In genomic region chr7:72514851-72515250, GRCm38 (mm10) we compare ENCODE assay signal across 30 mouse cellular contexts.
A peak's percentile ranks its signal among the peaks of the same experiment; 100 is the strongest.
DNase-seq lines count a peak whose midpoint lies in the region; ATAC-seq and TF ChIP-seq lines count a peak whose summit lies in the region.
"Had no signal": no experiment of that assay in that cellular context is flagged by ENCODE, and none has a peak within 500 bp of the region (broad histone marks: within the 10 kb centered on the region; RNA-seq: fewer than 3 reads in every experiment).

No protein-coding gene starts in this region.

- H3K4me1 ChIP-seq in limb, embryonic 14.5 days (ENCODE audit: control insufficient read depth, insufficient read depth, low read length), result peaks cover 7% of the 10 kb centered on the region; the same call in 1 of the 2 replicates
- peaks cover 11% of the 10 kb centered on the region for H3K4me1 ChIP-seq in limb, embryonic 10.5 days
- H3K4me1 ChIP-seq: forebrain, embryonic 15.5 days; heart, embryonic 10.5 days had no signal

- no peaks in the 10 kb centered on the region for H3K9me3 ChIP-seq in limb, embryonic 14.5 days (ENCODE audit: control insufficient read depth, low read length)
- H3K9me3 ChIP-seq in limb, embryonic 10.5 days (replicated peaks), result no peaks in the 10 kb centered on the region
- H3K9me3 ChIP-seq: embryonic facial prominence, embryonic 10.5 days; embryonic facial prominence, embryonic 13.5 days; forebrain, embryonic 12.5 days; forebrain, embryonic 15.5 days; heart, embryonic 10.5 days; heart, embryonic 13.5 days had no signal

- H3K4me2 ChIP-seq in limb, embryonic 14.5 days (replicated peaks; ENCODE audit: low read depth, low read length, severe bottlenecking), result no peak overlapping the region
- H3K4me2 ChIP-seq: embryonic facial prominence, embryonic 13.5 days; forebrain, embryonic 12.5 days; forebrain, embryonic 15.5 days; heart, embryonic 13.5 days; hindbrain, embryonic 14.5 days had no signal

- intact Hi-C loops in heart, postnatal 10 days (cut with DNase I), result loop anchor here (5.0 kb wide), 1 partner anchor 113 kb away; no protein-coding TSS in a partner anchor

- no peak overlapping the region for H3K4me3 ChIP-seq in limb, embryonic 14.5 days (replicated peaks; ENCODE audit: low read length)
- H3K4me3 ChIP-seq in limb, embryonic 10.5 days, result no peak overlapping the region
- H3K4me3 ChIP-seq: embryonic facial prominence, embryonic 10.5 days; embryonic facial prominence, embryonic 13.5 days; erythroblast, embryonic 14.5 days; forebrain, embryonic 12.5 days; forebrain, embryonic 15.5 days; heart, embryonic 10.5 days; heart, embryonic 13.5 days had no signal

- no peak overlapping the region for H3K9ac ChIP-seq in limb, embryonic 14.5 days (ENCODE audit: low read depth, low read length, severe bottlenecking)
- H3K9ac ChIP-seq: embryonic facial prominence, embryonic 13.5 days; forebrain, embryonic 12.5 days; forebrain, embryonic 15.5 days; heart, embryonic 13.5 days; hindbrain, embryonic 14.5 days had no signal

- H3K27me3 ChIP-seq in limb, embryonic 14.5 days (ENCODE audit: control insufficient read depth, insufficient read depth, low read length), result no peaks in the 10 kb centered on the region
- H3K27me3 ChIP-seq in limb, embryonic 10.5 days (ENCODE audit: low read depth, poor library complexity, severe bottlenecking), result no peaks in the 10 kb centered on the region
- H3K27me3 ChIP-seq: CH12.LX; embryonic facial prominence, embryonic 13.5 days; forebrain, embryonic 12.5 days; forebrain, embryonic 15.5 days; heart, embryonic 13.5 days; Patski had no signal

- TF ChIP-seq POLR2A in limb, embryonic 14.5 days (IDR thresholded peaks at IDR 0.05; ENCODE audit: borderline replicate concordance, extremely low read depth, insufficient read depth, insufficient read length), result no peak

- DNase-seq in cerebellum, postnatal 14 days, result peak; percentile 23 to 24
- DNase-seq in cerebellum, adult 9-11 months, result no peak
- peak; percentile 93 for DNase-seq in heart, adult 11 months
- no peak for DNase-seq in heart, postnatal 10 days
- peak; percentile 21 for DNase-seq in limb, embryonic 14.5 days (ENCODE audit: low spot score)
- DNase-seq in limb, embryonic 10.5 days (ENCODE audit: low spot score), result no peak
- no peak for DNase-seq in right cerebral cortex, postnatal 14 days
- DNase-seq: adrenal gland, adult 2 months; adrenal gland, postnatal 14 days; B cell, adult 2 months; cerebellum, adult 11 months; cerebellum, adult 2 months; cerebellum, postnatal 36 days; embryo, embryonic 11 days; gastrocnemius, postnatal 10 days; kidney, adult 18-20 months had no signal

- peak; percentile 47; the same call in 1 of the 2 replicates for ATAC-seq in limb, embryonic 14.5 days (ENCODE audit: low FRiP score, low read depth)
- ATAC-seq: forebrain, embryonic 15.5 days; hindbrain, postnatal 0 days; inflammation-experienced regulatory T-cells, adult 6 months; intestine, embryonic 16.5 days; Patski had no signal

- no peak overlapping the region for H3K27ac ChIP-seq in limb, embryonic 14.5 days (replicated peaks; ENCODE audit: low read depth, low read length)
- H3K27ac ChIP-seq in limb, embryonic 10.5 days, result no peak overlapping the region
- H3K27ac ChIP-seq: embryonic facial prominence, embryonic 10.5 days; embryonic facial prominence, embryonic 13.5 days; forebrain, embryonic 12.5 days; forebrain, embryonic 15.5 days; heart, embryonic 10.5 days; heart, embryonic 13.5 days; hindbrain, embryonic 14.5 days; hindbrain, postnatal 0 days had no signal

- H3K36me3 ChIP-seq in limb, embryonic 14.5 days (ENCODE audit: control insufficient read depth, insufficient read depth, low read length), result no peaks in the 10 kb centered on the region
- H3K36me3 ChIP-seq in limb, embryonic 10.5 days, result no peaks in the 10 kb centered on the region
- H3K36me3 ChIP-seq: embryonic facial prominence, embryonic 10.5 days; embryonic facial prominence, embryonic 13.5 days; forebrain, embryonic 12.5 days; forebrain, embryonic 15.5 days; G1E; heart, embryonic 10.5 days; heart, embryonic 13.5 days had no signal

- 75% methylated on average over 2 of the region's 2 CpGs for WGBS in limb, embryonic 14.5 days
- 91% methylated on average over 2 of the region's 2 CpGs for WGBS in limb, embryonic 10.5 days

Comparison
In these comparisons a context has a peak if more than half of its experiments do, and no peak if none do; other contexts are left out.
1. DNase-seq: peak in cerebellum, postnatal 14 days (2 of 2), heart, adult 11 months (single experiment) and limb, embryonic 14.5 days (single experiment); none in cerebellum, adult 9-11 months (single experiment), heart, postnatal 10 days (0 of 2), limb, embryonic 10.5 days (single experiment) and right cerebral cortex, postnatal 14 days (single experiment).